Mouse (Mus musculus): ENCODE results near the gene Mphosph6. TPM values are rescaled to one million over a fixed set of nuclear protein-coding genes. Genes with fewer than 3 reads are reported as not detected.

Gene Mphosph6
- polyA plus RNA-seq, 1 experiment: 4.8 TPM

DNA sequence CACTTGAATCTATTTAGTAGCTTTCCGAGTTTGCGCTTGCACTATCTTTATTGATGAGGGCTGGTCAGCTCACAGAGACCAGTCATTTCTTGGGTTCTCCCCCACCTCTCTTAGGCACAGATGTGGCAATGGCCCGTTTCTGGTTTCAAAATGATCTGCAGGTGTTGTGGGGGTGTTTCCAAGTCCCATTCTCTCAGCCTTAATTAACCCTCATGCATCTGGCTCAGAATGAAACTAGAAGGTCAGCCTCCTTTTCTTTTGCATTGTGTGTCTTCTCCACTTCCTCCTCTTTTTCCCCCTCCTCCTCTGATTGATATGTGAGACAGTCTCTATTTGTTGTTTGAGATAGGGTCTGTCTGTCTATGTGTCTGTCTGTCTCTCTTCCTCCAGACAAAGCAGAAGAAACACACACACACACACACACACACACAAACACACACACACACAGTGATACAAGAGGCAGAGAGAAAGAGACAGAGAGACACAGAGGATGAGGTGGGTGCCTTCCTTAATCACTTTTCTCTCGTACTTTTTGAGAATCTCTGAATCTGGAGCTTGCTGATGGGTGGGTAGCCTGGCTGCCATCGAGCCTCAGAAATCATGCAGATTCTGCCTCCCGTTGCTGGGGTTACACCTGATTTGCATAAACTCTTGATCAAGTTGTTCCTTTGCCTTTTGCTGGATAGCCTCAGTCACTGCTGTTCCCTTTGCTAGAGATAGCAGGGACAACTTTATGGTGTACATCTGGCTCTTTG, 20.2 kb downstream of the Mphosph6 start:
- no peak for DNase-seq
- TF ChIP-seq POLR2A (IDR thresholded peaks at IDR 0.05; ENCODE audit: low read depth, low read length) (no peak), CTCF (conservative IDR thresholded peaks at IDR 0.05; ENCODE audit: insufficient read depth, insufficient read length, low read depth, low read length) (no peak)
- no peak overlapping the region for H3K27ac ChIP-seq (ENCODE audit: insufficient read depth, low read depth, low read length)
- 61% methylated on average over 6 of the region's 6 CpGs for WGBS
- H3K4me3 ChIP-seq (ENCODE audit: insufficient read depth, low read depth, low read length): no peak overlapping the region
- H3K36me3 ChIP-seq (ENCODE audit: control insufficient read depth, insufficient read depth, low read length): no peaks in the 10 kb centered on the region
- H3K4me1 ChIP-seq (ENCODE audit: control insufficient read depth, insufficient read depth, low read length): no peaks in the 10 kb centered on the region
- no peaks in the 10 kb centered on the region for H3K27me3 ChIP-seq (replicated peaks; ENCODE audit: control insufficient read depth, insufficient read depth, low read length)

DNA sequence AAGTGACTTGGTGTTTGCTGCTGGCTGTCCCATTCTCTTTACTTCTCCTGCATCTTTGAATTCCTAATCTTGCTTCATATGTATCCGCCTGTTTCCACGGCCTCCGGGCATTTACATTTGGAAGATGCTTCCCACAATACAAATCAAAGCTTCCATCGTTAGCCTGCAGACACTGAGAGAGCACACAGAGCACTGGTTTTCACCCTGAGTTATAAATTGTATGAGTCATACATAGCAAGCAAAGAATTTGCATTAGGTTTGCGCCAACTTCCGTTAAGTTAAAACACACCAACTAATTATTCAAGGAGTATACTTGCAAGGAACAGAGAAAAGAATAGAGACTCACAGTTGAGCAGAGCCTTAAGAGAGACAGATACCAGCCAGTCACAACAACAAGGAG, 22.4 kb downstream of the Mphosph6 start:
- TF ChIP-seq POLR2A (IDR thresholded peaks at IDR 0.05; ENCODE audit: low read depth, low read length) (no peak), CTCF (conservative IDR thresholded peaks at IDR 0.05; ENCODE audit: insufficient read depth, insufficient read length, low read depth, low read length) (no peak)

GRCm38 (mm10) chr8:117778531-117779322, 23.0 kb downstream of the Mphosph6 start:
- H3K27ac ChIP-seq (ENCODE audit: insufficient read depth, low read depth, low read length): no peak overlapping the region
- WGBS: 67% methylated on average over 11 of the region's 11 CpGs
- no peaks in the 10 kb centered on the region for H3K27me3 ChIP-seq (replicated peaks; ENCODE audit: control insufficient read depth, insufficient read depth, low read length)
- no peaks in the 10 kb centered on the region for H3K4me1 ChIP-seq (ENCODE audit: control insufficient read depth, insufficient read depth, low read length)
- no peak overlapping the region for H3K4me3 ChIP-seq (ENCODE audit: insufficient read depth, low read depth, low read length)
- no peaks in the 10 kb centered on the region for H3K36me3 ChIP-seq (ENCODE audit: control insufficient read depth, insufficient read depth, low read length)
- no peak for TF ChIP-seq CTCF (conservative IDR thresholded peaks at IDR 0.05; ENCODE audit: insufficient read depth, insufficient read length, low read depth, low read length)
- no peak for TF ChIP-seq POLR2A (IDR thresholded peaks at IDR 0.05; ENCODE audit: low read depth, low read length)
- DNase-seq: no peak

More for the DNA sequence above, 22.4 kb downstream of the Mphosph6 start:
- no peaks in the 10 kb centered on the region for H3K36me3 ChIP-seq (ENCODE audit: control insufficient read depth, insufficient read depth, low read length)
- no peaks in the 10 kb centered on the region for H3K27me3 ChIP-seq (replicated peaks; ENCODE audit: control insufficient read depth, insufficient read depth, low read length)
- H3K4me3 ChIP-seq (ENCODE audit: insufficient read depth, low read depth, low read length): no peak overlapping the region
- DNase-seq: no peak
- no peak overlapping the region for H3K27ac ChIP-seq (ENCODE audit: insufficient read depth, low read depth, low read length)
- H3K4me1 ChIP-seq (ENCODE audit: control insufficient read depth, insufficient read depth, low read length): no peaks in the 10 kb centered on the region
- 79% methylated on average over 6 of the region's 6 CpGs for WGBS

- WGBS: 85% methylated on average over 10 of the region's 10 CpGs
- TF ChIP-seq CTCF (conservative IDR thresholded peaks at IDR 0.05; ENCODE audit: insufficient read depth, insufficient read length, low read depth, low read length) (no peak), POLR2A (IDR thresholded peaks at IDR 0.05; ENCODE audit: low read depth, low read length) (no peak)
- H3K36me3 ChIP-seq (ENCODE audit: control insufficient read depth, insufficient read depth, low read length): no peaks in the 10 kb centered on the region
These were observed 25.7 kb downstream of the Mphosph6 start for GRCm38 (mm10) chr8:117776075-117776474.

GRCm38 (mm10) chr8:117775626-117776025, 26.1 kb downstream of the Mphosph6 start:
- 52% methylated on average over 10 of the region's 10 CpGs for WGBS
- no peak overlapping the region for H3K4me3 ChIP-seq (ENCODE audit: insufficient read depth, low read depth, low read length)
- H3K36me3 ChIP-seq (ENCODE audit: control insufficient read depth, insufficient read depth, low read length): no peaks in the 10 kb centered on the region
- H3K4me1 ChIP-seq (ENCODE audit: control insufficient read depth, insufficient read depth, low read length): no peaks in the 10 kb centered on the region
- no peak overlapping the region for H3K27ac ChIP-seq (ENCODE audit: insufficient read depth, low read depth, low read length)
- H3K27me3 ChIP-seq (replicated peaks; ENCODE audit: control insufficient read depth, insufficient read depth, low read length): no peaks in the 10 kb centered on the region
- DNase-seq: no peak
- TF ChIP-seq POLR2A (IDR thresholded peaks at IDR 0.05; ENCODE audit: low read depth, low read length) (no peak), CTCF (conservative IDR thresholded peaks at IDR 0.05; ENCODE audit: insufficient read depth, insufficient read length, low read depth, low read length) (no peak)

More at GRCm38 (mm10) chr8:117776075-117776474, 25.7 kb downstream of the Mphosph6 start:
- no peak overlapping the region for H3K27ac ChIP-seq (ENCODE audit: insufficient read depth, low read depth, low read length)
- H3K27me3 ChIP-seq (replicated peaks; ENCODE audit: control insufficient read depth, insufficient read depth, low read length): no peaks in the 10 kb centered on the region
- no peak overlapping the region for H3K4me3 ChIP-seq (ENCODE audit: insufficient read depth, low read depth, low read length)
- H3K4me1 ChIP-seq (ENCODE audit: control insufficient read depth, insufficient read depth, low read length): no peaks in the 10 kb centered on the region
- no peak for DNase-seq

DNA sequence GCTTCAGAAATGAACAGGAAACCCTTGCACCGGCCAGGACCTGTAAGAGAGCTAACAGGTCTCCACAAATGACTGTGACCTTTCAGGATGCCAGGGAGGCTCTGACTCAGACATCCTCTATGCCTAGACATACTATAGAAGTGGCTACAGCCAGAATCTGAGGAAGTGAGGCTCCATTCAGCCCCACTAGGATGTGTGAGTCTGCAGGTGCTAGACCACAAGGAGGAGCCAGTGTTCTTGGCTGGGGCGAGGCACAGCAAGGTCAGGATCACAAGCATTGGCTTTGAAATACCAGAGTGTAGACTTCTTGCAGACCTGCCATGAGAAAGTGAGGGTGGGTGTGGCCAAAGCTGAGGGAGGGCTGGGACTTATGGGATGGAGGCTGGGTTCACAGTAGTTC, 29.1 kb downstream of the Mphosph6 start:
- Histone ChIP-seq H3K27me3 (replicated peaks; ENCODE audit: control insufficient read depth, insufficient read depth, low read length) (no peaks in the 10 kb centered on the region), H3K4me3 (ENCODE audit: insufficient read depth, low read depth, low read length) (no peak overlapping the region), H3K36me3 (ENCODE audit: control insufficient read depth, insufficient read depth, low read length) (no peaks in the 10 kb centered on the region), H3K27ac (ENCODE audit: insufficient read depth, low read depth, low read length) (no peak overlapping the region), H3K4me1 (ENCODE audit: control insufficient read depth, insufficient read depth, low read length) (no peaks in the 10 kb centered on the region)
- peak; percentile 13 for DNase-seq
- TF ChIP-seq POLR2A (IDR thresholded peaks at IDR 0.05; ENCODE audit: low read depth, low read length): no peak
- no peak; the same call in 1 of the 2 replicates for TF ChIP-seq CTCF (conservative IDR thresholded peaks at IDR 0.05; ENCODE audit: insufficient read depth, insufficient read length, low read depth, low read length)
- 52% methylated on average over 2 of the region's 2 CpGs for WGBS

DNA sequence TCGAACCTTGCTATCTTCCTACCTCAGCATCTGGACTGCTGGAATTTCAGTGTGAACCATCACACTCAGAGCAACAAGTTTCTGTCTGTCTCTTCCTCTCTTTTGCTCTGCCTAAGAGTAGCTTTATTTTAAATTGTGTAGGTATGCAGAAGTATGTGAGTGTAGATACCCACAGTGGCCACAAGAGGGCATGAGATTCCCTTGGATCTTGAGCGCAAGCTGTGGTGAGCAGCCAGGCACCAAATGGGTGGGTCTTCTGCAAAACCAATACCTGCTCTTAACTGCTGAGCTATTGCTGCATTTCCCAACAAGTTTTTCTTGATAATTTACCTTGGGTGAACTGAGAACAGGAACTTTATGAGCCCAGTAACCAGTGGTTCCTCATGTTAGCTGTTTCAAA, 29.6 kb downstream of the Mphosph6 start:
- Histone ChIP-seq H3K27me3 (replicated peaks; ENCODE audit: control insufficient read depth, insufficient read depth, low read length) (no peaks in the 10 kb centered on the region), H3K4me3 (ENCODE audit: insufficient read depth, low read depth, low read length) (no peak overlapping the region), H3K4me1 (ENCODE audit: control insufficient read depth, insufficient read depth, low read length) (no peaks in the 10 kb centered on the region), H3K36me3 (ENCODE audit: control insufficient read depth, insufficient read depth, low read length) (no peaks in the 10 kb centered on the region), H3K27ac (ENCODE audit: insufficient read depth, low read depth, low read length) (no peak overlapping the region)
- TF ChIP-seq POLR2A (IDR thresholded peaks at IDR 0.05; ENCODE audit: low read depth, low read length) (no peak), CTCF (conservative IDR thresholded peaks at IDR 0.05; ENCODE audit: insufficient read depth, insufficient read length, low read depth, low read length) (peak; percentile 74)
- 69% methylated on average over 2 of the region's 2 CpGs for WGBS
- DNase-seq: peak; percentile 53

Measured in kidney, adult 2 months (tissue).